Mouse (Mus musculus) natural killer cell, adult 2 months (primary cell): ENCODE measurements around the gene Fem1b.
"Not testable (repeated sequence)": the region's sequence is repeated elsewhere in the genome, so short reads cannot be mapped to it uniquely, and the experiment has no call there.

Source experiments
- DNase-seq, 2 experiments: peaks; one replicate each; pipeline ENCODE4 v3.0.0; 2022; ENCODE audit warnings: low spot score in 2 of 2

The Fem1b gene

DNA sequence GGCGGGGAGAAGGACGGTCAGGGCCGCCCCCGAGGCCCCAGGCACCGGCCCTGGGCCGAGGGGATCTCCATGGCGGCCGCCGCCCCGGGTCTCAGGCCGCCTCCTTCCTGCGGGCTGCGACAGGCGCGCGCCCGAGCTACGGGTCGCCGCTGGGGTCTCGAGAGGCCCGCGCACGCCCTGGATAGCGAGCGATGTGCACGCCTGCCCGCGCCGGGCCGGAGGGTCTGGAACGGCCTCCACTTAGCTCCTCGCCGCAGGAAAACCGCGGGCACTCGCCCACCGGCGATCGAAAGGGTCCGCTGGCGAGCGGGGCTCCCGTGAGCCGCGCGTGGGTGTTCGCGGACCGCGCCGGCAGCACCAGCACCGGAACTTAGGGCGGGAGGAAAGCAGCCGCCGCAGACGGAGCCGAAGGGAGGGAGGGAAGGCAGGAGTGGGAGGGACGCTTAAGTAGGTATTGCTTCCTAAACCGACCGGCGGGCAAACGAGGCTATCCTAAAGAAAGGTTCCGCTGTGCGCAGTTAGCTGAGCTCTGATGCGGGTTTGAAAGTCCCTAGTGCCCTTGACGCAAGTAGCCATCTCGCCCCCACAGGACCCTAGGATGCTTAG, at the start of gene Fem1b:
Gene Fem1b, minus strand, starts transcription at position 419 of the 606 bp plus-strand sequence.
- DNase-seq: peak; percentile 90 to 93

DNA sequence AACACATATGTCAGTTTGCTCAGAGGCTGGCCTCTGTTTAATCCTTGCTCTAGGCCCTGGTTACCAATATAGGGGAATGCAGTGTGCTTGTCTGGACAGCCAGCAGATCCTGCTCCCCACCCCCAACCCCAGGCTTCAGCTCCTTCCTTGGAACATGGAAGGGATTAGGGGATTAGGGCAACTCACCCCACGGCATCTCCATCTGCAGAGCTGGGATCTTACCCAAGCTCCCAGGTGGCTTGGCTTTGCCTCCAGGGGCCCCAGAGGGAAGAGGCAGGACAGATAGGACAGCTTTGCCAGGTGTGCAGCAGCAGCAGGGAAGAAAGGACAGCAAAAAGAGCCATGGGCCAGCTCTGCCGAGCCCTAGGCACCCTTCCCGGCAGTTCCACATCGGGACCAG, 49.1 kb upstream of the Fem1b start:
- DNase-seq: no peak

DNA sequence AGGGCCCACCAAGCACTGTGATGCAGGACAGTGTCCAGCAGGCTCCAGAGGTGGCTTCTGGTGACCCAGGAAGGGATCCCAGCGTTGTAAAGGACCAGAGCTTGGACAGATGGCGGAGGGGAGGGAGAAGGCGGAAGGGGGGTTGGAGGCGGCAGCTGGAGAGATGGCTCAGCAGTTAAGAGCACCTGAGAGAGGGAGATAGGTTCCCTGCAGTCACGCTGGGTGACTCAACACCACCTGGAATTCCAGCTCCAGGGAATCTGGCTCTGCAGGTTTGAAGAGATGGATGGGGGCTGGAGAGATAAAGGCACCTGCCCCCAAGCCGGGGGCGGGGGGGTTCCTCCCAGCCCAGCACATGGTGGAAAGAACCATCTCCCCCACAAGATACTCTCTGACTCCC, 48.4 kb upstream of the Fem1b start:
- not testable (repeated sequence) for DNase-seq

DNA sequence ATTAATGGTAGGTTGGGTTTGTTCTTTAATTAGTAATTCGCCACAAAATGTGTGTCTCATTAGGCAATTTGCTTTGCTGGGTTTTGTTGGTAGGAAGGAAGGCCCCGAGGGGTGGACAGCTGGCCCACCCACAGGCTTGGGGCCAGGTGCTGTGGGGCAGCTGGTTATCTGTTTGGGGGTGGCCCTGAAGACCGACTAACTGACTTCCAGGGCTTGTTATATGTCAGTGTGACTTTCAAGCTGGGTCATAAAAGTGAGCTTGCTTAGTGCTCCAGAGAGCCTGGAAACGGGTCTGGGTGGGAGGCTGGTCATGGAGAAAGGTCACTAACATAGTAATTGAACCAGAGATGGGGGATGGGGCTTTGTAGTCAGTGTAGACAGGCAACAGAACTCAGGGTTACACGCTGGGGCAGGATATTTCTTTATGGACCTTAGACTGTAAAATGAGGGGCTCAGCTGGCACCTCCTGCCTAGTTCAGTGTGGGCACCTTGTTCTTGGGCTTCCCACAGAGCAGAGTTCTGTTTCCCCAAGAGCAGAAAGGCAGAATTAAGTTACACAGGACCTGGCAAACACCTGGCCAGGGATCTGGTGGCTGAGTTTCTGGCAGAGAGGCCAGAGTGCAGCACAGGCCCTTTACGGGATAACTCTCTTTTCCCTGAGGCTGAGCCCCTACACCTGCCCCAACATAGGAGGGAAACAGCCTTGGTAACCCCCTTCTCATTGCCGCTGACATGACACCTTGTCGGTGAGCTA, 46.7 kb upstream of the Fem1b start:
- no peak for DNase-seq

DNA sequence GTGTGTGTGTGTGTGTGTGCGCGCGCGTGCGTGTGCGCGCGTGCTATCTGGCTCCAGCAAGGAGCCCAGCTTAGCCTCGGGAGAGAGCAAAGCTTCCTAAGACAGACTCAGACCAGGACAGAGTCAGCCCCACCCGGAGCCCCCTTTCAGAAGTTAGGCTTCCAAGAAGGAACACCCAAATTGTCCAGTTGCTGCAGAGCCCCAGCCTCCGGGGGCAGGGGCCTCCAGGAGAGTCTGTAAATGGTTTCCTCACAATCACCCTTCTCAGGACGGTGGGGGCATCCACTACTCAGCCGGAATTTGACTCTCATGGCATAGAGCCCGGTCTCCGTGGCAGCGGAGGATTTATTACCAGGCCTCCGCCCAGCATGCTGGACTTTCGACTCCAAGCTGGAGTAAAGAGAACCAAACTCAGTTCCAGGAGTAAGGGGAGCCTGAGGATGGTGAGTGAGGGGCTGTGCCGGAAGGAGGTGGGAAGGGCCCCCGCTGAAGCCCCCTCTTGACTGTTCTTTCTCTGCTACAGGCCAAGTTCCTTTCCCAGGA, 46.1 kb upstream of the Fem1b start, which contains the start of gene Calml4:
Gene Calml4, plus strand, starts transcription at position 362 of the 543 bp plus-strand sequence.
- DNase-seq: no peak

DNA sequence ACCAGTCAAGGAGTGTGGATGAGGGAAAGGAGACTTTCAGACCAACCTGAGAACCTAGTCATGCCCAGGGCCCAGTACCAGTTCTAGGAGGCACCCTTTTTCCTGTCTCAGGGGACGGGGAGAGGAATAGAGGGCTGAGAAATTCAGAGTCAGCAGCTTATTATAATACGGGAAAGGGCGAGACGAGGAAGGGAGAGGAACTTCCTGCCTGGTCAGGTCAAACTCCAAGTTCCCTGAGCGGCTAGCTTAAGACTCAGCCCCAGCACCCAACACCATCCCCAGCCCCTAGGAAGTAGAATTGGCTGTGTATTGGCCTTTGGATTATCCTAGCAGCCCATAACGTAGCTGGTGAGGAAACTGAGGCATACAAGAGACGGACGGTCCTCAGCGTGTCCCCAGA, 45.5 kb upstream of the Fem1b start:
- no peak for DNase-seq

DNA sequence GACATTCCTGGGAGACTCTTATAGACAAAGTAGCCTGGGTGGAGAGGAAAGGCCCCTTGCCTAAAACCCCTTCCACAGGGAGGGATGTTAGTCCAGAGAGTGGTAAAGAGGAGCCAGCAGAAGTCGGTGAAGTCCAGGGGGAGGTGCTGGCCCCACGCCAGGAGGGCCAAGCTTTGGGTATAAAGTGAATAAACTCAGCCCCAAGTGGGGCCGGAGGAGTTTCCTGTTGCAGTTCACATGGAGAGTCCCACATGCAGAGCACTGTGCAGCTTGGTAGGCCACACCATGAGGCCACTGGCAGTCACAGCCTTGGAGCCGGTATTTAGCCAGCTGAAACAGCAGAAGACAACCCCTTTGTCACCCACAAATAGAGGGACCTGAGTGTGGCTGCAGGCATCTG, 42.7 kb upstream of the Fem1b start:
- DNase-seq: no peak

DNA sequence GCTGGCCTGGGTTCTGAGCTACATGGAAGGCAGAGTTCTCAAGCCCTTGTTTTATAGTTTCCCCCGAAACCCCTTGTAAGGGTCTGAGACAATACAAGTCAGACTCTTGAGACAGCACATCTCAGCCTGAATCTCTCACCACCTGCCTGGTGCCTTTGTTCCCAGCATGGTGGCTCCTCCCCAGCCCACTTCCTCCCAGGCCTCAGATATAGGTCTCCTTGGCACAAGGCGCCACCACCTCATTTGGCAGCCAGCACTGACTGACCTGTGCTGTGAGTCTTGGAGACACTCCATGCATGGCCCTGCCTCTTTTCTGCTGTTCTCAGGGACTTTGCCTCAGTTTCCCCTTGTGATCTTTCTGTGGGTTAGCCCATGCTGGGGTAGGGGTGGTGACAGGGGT, 39.8 kb upstream of the Fem1b start:
- DNase-seq: no peak

DNA sequence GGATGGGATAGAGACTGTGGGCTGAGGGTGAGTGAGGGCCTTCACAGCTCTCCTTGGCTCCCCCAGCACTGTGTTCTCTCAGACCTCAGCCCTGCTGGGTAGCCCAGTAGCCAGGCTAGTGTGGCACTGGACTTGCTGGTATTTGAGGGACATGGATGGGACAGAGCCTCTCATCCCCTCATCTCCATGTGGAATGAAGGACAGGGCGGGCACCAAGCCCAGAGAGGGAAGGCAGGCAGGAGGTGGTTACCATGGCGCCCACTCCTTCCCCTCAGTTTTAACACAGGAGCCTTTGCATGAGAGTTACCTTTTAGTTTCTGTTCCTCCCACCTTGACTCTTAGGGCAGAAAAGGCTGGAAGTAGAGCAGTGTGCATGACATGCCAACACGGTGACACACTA, 36.9 kb upstream of the Fem1b start:
- DNase-seq: no peak

DNA sequence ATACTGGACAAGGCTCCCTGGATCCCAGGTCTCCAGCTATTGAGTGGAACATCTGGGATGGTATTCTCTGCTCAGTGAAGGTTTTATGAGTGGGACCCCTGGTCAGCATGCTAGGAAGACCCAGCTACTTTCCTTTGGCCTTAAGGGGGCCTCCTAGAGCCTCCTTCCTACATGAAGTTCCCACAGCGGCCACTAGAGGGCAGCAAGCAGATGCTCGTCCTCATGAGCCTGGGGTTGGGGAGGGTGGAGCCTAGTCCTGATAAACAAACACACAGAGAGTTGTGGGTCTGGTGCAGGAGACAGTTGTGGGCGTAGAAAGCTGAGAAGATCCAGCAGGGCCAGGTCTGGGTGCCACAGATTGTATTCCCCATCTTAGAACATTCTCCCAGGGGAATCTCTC, 36.0 kb upstream of the Fem1b start:
- peak; percentile 78 to 86 for DNase-seq

DNA sequence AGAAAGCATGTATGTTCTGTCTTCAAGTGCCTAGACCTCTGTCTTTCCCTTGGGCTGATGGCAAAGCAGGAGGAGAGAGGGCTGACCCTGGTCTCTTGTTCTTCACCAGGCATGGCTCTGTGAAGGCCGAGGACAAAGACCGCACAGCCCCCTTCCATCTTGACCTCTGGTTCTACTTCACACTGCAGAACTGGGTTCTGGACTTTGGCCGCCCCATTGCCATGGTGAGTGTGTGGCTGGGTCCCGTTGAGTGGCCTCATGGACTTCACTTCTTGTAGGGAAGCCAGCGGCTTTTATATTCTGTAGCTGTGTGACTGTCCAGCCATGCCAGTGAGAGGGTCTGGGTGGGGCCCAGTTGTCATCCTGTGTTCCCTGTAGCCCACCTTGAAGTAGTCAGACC, 32.7 kb upstream of the Fem1b start:
- no peak for DNase-seq

DNA sequence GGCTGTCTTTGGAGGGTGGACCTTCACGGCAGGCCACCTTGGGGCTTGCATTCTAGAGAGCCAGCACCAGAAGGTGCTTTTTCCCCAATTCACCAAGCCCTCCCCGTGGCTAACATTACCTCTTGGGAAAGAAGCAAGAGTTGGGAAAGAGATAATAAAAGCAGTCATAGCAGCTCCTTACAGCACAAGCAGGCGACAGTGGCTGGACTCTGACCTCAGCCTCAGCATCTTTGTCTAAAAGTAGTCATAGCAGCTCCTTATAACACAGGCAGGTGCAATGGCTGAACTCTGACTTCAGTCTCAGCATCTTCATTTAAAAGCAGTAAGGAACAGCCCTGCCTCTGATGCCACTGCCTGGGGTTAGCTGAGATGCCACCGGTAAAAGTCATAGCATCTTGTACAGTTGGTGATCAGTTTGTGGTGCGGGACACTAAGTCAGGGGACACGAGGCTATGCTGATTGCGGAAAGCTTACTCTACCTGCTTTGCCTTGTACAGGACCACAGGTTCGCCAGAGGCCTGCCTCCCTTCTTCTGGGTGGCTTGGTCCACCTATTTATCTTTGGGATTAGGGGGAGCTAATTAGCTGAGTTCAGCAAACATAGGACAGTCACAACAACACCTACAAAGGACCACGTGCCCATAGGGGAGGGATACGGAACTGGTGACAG, 31.8 kb upstream of the Fem1b start:
- no peak for DNase-seq

DNA sequence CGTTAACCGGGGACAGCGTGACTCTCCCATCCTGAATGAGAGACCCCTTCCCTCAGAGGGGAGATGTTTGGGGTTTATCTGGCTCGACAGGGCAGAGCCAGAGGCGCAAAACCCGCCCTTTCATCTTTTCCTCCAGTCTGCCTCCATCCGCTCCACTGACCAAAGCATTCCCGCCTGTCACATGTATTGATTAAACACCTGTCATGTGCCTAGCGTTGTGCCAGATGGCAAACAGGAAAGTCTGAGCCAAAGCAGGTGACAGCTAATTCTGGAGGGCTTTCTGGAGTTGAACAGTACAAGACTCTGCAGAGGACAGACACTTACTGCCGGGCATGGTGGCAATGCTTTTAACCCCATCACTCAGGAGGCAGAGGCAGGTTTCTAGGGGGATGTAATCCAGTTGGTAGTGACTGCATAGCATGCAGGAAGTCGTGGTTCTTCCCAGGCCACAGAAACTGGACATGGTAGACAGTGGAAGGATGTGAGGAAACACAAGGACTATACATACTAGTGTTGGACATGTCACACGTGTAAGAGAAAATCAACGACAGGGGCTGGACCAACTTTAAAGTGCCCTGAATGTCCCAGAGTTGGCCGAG, 27.5 kb upstream of the Fem1b start:
- no peak for DNase-seq

DNA sequence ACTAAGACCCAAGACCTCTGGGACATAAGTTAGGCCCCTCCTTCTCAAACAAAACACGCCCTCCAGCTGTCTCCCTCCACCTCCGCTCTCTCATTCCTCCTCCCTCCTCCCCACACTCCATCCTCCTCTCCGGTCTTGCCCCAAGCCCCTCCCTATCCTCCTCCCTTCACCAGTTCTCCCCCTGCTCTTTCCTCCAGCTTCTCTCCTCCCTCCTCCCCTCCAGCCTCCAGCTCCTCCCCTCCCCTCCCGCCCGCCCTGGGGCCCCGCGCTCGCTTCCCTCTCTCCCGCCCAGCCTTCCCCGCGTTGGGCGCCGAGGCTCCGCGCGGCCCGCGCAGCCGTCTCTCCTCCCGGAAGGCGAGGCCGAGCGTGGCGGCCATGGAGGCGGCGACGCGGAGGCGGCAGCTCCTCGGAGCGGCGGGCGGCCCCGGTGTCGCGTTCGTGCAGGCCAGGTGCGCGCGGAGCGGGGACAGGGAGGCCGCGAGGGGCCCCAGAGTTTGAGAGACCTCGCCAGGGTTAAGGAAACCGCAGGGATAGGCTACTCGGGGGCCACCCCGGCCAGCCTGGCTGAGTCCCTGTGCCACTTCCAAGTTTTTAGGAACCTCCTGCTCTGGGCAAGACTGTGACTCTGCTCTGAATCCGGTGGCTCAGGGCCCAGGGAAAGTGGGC, 26.9 kb upstream of the Fem1b start, which contains the start of gene Cln6:
Gene Cln6, plus strand, starts transcription at position 280 of the 666 bp plus-strand sequence.
- DNase-seq: peak in 1 of 2 experiments; percentile 39

DNA sequence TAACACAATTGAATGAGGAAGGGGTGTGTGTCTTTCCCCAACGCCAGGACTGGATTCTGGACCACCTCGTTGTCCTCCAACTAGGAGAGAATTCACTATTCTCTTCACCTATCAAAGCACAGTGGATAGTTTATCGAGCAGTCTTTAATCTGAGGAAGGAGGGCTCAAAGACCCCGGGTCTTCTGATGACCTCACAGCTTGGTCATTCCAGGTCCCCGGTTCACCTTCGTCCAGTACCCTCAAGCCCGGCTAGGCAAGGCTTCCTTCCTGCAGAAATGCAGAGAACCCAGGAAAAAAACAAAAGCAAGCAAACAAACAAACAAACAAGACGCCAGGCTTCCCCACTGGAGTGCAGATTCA, 26.4 kb upstream of the Fem1b start:
- DNase-seq: no peak

DNA sequence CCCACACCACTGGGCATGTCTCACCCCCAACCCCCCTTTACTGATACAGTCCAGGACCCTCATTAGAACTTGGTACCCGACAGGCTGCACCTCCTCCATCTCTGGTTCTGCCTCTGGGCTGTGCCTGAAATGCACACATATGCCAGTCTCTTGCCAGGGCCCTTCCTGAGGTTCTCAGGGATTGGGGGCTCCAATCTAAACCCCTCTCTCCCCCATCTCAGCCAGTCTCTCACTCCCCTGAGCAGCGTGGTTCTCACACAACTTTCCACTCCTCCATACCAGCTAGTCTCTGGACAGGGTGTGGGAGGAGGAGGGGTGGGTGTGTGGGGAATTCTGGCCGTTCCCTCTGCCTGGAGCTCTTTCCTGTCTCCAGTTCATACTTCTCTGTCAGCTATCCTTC, 25.9 kb upstream of the Fem1b start:
- no peak for DNase-seq

DNA sequence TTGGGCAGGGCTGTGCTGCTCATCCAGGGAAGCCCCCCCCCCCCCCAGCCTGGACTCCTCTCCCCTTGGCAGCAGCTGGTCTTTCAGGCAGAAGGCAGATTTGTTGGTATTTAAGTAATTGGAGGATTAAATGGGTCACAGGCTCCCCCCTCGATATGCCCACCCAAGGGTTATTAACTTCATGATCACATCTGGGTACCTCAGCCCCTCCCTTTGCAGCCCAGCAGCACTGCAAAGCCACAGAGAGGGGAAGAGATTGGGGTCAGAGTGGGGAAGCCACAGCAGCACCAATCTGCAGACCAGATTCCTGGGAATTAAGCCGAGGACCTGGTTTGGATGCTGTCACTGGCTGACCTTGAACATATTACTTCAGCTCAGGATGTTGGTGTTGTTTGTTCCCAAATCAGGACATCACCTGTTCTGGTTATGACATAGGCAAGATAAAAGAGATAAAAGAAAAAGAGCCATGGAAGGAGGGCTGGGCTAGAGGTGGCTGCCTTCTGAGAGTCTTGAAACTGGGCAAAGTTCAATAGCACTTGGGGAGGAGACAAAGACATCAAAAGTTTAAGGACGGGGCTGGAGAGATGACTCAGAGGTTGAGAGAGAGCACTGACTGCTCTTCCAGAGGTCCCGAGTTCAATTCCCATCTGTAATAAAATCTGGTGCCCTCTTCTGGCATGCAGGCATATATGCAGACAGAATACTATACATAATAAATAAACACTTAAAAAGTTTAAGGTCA, 24.1 kb upstream of the Fem1b start:
- no peak for DNase-seq

DNA sequence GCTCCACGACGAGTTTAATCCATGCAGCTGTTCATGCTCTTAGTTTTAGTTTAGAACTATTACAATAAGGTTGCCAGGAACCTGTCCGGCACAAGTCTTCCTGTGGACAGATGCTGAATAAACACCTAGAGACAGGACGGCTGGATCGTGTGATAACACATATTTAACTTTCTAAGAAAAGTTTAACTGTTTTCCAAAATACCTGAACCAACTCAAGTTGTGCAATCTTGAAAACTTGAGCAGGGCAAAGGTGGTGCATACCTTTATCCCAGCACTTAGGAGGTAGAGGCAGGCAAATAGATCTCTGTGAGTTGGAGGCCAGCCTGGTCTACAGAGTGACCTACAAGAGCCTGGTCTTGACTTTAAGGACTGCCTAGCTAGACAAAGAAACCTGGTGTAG, 23.2 kb upstream of the Fem1b start:
- DNase-seq: no peak

DNA sequence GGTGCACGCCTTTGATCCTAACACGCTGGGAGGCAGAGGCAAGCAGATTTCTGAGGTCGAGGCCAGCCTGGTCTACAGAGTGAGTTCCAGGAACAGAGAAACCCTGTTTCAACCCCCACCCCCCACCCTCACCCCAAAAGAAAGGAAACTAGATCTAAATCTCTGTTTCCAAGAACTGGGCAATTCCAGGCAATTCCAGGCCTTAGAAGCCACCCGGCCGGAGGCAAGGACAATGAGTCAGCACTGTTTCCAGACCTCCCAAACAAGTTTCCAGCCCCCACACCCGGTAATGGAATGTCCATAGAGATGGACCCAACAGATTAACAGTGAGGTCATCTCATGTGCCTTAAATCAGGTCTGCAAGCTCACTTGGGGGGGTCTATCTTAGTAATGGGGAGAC, 18.1 kb upstream of the Fem1b start:
- DNase-seq: no peak

DNA sequence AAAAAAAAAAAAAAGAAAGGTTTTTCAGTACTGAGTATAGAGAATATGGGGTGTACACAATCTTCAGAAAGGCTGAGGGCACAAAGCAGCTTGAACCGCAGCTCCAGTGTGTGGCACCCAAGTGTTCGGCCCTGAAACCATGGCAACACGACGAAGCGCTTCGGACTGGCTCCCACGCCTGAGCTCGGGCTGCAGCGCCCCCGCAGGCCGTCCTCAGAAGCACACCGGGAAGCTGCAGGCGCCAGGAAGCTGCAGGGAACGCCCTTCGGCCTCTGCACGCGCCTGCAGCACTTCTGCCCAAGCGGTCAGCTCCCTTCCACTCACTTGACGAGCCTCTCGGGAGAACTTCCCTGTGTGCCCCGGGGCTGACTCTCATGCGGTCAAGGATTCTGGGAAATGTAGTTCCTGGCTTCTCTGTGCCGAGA, 16.9 kb upstream of the Fem1b start:
- DNase-seq: peak; percentile 79 to 87
